Mouse (Mus musculus): ENCODE results near the gene Trp53bp2.
A peak's percentile ranks its signal among the peaks of the same experiment; 100 is the strongest.

Trp53bp2 gene

GRCm38 (mm10) chr1:182461813-182462212 is 52.8 kb downstream of the Trp53bp2 start:
- DNase-seq (ENCODE audit: low spot score): no peak

- no peak for DNase-seq (ENCODE audit: low spot score)
These were observed 56.3 kb downstream of the Trp53bp2 start for GRCm38 (mm10) chr1:182465309-182465708.

DNA sequence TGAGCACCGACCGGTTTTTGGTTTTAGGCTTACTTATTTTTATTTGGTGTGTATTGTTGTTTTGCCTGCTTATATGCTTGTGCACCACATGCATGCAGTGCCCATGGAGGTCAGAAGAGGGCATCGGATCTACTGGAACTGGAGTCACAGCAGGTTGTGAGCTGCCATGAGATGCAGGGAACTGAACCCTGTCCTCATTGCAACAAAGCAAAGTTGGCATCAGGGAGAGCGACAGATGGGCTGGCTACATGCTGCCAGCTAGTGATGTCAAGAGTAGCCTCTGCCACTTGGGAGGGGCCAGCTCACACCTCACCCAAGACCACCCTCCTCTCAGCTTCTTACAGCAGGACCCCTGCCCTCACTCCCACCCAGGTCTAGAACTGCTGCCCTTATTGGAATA is 57.0 kb downstream of the Trp53bp2 start:
- no peak for DNase-seq (ENCODE audit: low spot score)

DNA sequence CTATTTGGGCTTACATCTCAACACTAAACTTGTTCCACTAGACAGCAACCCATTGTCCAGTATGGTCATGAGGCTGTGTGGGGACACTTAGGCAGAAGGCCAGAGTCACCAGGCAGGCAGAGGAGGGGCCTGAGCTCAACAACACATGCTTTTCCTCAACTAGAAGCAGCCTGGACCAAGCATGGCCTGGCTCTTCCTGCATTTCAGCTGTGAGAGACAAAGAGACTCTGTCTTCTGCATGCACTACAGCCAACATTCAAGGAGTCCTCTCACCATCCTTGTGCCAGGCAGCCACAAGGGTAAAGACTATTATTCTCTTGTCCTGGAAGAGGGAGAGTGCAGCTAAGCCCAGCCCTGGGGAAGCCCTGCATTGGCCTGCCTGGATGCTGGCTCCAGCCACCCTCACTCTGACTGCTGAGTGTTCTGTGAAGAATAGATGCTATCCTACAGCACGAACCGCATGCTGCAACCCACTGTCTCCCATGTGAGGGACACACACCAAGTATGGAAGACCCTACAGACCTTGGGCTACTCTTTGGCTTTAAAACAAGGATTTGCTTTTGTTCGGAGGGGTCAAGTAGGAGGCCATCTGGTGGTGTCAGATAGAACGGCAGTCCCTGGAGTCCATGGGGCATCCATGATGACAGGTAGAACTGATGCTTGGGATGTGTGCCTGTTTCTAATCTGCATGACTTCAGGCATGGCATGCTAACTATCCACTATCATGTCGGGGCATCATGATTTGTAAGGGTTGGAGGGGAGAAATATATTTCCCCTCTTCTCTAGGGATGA is 66.2 kb downstream of the Trp53bp2 start:
- no peak for DNase-seq (ENCODE audit: low spot score)

DNA sequence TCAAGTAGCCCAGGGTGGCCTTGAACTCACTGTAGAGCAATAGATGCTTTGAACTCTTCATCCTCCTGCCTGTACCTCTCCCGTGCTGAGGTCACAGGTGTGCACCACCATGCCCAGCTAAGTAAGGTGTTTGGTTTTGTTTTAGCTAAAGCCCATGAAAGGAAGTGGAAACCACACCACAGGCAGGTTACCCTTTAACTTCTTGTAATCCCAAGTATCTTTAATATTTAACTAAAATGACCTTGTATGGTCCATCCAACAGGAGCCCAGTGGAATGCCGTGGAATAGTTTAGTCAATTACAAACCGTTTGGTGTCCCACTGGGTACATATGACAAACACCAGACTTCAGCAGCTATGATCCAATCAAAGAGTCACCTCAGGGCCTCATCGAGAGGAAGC is 70.0 kb downstream of the Trp53bp2 start:
- DNase-seq (ENCODE audit: low spot score): no peak

DNA sequence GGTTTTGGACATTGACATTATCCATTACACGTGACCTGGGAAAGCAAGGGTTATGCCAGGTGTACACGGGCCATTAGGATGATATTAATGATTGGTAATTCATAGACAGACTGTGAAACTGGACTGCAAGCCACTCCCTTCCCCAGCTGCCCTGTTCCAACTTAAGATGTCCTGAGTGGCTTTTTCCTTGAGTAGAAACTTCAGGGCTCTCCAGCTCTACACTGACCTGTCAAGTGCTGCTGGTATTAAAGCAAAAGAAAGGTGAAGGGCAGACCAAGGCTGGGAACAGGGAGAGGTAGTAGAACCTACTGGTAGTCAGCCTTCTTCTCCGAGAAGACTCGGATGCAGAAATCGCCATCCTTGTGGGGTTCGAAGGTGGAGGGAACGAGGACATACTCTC is 72.2 kb downstream of the Trp53bp2 start:
- DNase-seq (ENCODE audit: low spot score): no peak

GRCm38 (mm10) chr1:182481646-182482295 is 72.8 kb downstream of the Trp53bp2 start:
- no peak for DNase-seq (ENCODE audit: low spot score)

GRCm38 (mm10) chr1:182482991-182483909 is 74.3 kb downstream of the Trp53bp2 start:
- DNase-seq (ENCODE audit: low spot score): no peak

GRCm38 (mm10) chr1:182483910-182484274 is 74.9 kb downstream of the Trp53bp2 start:
- peak; percentile 38 for DNase-seq (ENCODE audit: low spot score)

GRCm38 (mm10) chr1:182488503-182488902 is 79.5 kb downstream of the Trp53bp2 start:
- DNase-seq (ENCODE audit: low spot score): no peak

- DNase-seq (ENCODE audit: low spot score): peak; percentile 87
These were observed 81.0 kb downstream of the Trp53bp2 start for GRCm38 (mm10) chr1:182489803-182490452.

DNA sequence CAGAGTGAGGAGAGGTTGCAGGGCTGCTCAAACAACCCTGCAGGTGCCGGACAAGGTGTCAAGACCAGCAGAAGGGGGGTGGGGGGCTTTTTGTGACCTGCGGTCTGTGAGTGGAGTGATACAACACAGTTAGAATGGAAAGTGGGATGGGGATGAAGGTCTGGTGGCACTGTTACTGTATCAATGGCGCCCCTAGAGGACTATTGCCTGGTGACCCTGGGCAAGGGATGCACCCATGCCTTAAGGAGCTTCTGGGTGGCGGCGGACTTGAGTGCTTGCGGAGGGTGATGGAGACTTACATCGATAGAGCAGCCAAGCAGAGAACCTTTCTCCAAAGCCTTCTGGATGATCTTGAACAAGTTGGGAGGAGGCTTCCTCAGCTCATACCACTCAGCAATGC is 81.6 kb downstream of the Trp53bp2 start:
- no peak for DNase-seq (ENCODE audit: low spot score)

GRCm38 (mm10) chr1:182491839-182492238 is 82.9 kb downstream of the Trp53bp2 start:
- no peak for DNase-seq (ENCODE audit: low spot score)

- DNase-seq (ENCODE audit: low spot score): no peak
These were observed 85.5 kb downstream of the Trp53bp2 start for GRCm38 (mm10) chr1:182494285-182495145.

- no peak for DNase-seq (ENCODE audit: low spot score)
These were observed 87.7 kb downstream of the Trp53bp2 start for GRCm38 (mm10) chr1:182496685-182497084.

DNA sequence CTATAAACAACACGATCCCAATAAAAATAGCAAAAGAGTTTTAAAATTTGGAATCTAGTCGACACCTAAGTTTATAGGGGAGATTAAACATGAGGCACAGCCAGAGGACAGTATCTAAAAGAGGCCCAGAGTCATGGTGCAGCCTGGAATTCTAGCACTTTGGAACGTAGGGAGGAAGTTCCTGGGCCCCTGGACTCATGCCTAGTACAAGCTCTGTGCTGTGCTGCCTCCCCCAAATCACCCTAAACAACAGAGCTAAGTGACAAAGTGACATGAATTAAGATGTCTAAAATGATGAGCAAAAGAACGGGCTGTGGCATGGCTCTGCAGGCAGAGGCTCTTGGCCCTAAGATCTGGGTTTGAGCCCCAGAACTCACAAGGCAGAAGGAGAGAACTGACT is 88.8 kb downstream of the Trp53bp2 start:
- no peak for DNase-seq (ENCODE audit: low spot score)

GRCm38 (mm10) chr1:182499443-182500089 is 90.6 kb downstream of the Trp53bp2 start:
- peak; percentile 56 for DNase-seq (ENCODE audit: low spot score)

- DNase-seq (ENCODE audit: low spot score): no peak
These were observed 91.3 kb downstream of the Trp53bp2 start for GRCm38 (mm10) chr1:182500224-182500623.

GRCm38 (mm10) chr1:182500843-182501242 is 91.9 kb downstream of the Trp53bp2 start:
- no peak for DNase-seq (ENCODE audit: low spot score)

DNA sequence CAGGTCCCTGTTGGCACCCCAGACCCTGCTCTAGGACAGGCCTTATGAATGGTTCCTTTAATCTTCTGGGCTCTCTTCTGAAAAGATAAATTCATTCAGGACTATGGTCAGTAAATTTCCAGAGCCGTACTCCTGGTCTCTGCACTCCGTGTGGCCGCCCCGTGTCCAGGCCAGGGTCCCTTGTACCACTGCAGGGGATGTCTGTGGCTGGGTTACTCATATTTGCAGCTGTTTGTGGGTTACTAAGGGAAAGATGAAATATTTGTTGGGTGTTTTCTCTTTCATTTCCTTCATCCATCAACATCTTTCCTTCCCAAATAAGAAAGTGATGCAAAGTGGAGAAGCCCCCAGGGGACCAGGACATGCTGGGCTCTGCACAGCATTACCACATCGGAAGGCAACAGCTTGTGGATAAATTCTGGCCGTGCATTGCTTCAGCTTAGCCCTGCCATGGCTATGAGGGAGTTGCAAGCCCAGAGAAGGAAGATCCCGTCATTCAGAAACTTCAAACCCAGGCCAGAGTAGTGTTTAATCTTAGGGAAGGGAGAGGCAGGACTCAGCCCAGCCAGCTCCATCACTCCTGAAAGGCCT is 92.9 kb downstream of the Trp53bp2 start:
- no peak for DNase-seq (ENCODE audit: low spot score)
